Mouse (Mus musculus): ENCODE data around the gene Cyp27a1.

Gene Cyp27a1

GRCm38 (mm10) chr1:74771931-74772620 lies 58.7 kb downstream of the Cyp27a1 start:
- 2% methylated on average over 50 of the region's 51 CpGs for WGBS

DNA sequence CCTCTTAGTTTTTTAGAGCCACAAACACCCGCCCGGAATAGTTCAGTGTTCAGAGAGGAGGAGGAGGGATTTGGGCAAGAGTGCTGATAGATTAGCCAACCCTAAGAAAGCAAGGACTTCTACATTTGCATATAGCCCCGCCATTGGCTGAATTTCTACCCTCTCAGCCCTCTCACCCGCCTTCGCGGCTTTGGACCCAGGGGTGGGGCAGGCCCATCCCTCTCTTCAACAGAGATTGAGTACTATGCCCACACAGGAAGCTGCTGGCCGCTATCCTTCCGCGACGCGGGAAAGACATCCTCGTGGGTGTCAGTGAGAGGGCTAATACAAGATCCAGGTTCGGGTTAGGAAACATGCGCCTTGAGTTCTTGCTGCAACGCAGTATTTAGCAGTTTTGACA lies 59.8 kb downstream of the Cyp27a1 start:
- WGBS = 3% methylated on average over 15 of the region's 15 CpGs

DNA sequence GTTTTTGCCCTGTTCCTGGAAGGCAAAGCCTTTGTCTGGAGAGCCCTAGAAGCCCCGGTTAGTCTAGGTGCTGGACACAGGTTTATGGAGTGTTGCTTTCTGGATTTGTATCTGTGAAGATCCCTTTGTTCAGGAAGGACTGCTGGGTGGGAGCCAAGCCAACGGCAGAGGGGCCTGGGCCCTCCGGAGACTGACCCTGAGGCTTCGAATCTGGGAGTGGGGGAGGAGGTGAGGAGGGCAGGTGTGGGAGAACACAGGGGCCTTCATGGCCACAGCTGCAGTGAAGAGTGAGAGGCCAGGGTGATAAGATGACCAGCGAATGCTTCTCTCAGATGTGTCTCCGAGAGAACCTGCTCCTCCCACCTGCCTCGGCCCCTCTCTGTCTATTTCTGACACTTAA lies 60.7 kb downstream of the Cyp27a1 start:
- 52% methylated on average over 7 of the region's 7 CpGs for WGBS

- 38% methylated on average over 5 of the region's 5 CpGs for WGBS
Observed at GRCm38 (mm10) chr1:74775816-74776215, 62.4 kb downstream of the Cyp27a1 start.

GRCm38 (mm10) chr1:74778934-74779486 lies 65.6 kb downstream of the Cyp27a1 start:
- 70% methylated on average over 3 of the region's 3 CpGs for WGBS

DNA sequence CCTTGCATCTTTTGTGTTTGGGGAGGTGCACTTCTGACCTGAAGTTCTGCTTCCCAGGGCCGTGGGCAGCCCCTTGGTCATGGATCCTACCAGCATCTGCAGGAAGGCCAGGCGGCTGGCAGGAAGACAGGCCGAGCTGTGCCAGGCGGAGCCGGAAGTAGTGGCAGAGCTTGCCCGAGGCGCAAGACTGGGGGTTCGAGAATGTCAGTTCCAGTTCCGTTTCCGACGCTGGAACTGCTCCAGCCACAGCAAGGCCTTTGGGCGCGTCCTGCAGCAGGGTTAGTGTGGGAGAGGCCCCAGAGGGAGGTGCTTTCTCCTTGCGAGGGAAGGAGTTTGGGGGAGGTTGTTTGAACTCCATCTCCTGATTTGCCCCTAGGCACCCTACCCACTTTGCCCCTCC lies 68.7 kb downstream of the Cyp27a1 start:
- WGBS = 60% methylated on average over 14 of the region's 14 CpGs

DNA sequence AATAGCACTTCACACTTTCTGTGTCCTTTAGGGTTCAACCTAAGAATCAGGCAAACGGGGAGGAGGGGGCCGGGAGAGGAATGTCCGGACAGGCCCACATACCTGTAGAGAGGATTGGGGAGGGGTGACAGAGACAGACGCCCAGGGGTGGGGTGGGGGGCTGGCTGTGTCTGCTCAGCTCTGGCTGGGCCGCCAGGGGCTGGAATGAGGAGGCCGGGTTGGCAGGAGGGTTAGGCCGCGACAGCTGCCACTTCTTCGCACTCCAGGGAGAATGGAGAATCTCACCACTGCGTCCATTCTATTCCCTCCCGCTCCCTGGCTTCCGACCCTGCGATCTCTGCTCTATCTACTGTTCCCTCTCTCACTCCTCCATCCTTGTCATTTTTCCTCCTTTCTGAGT lies 70.2 kb downstream of the Cyp27a1 start:
- WGBS = 15% methylated on average over 13 of the region's 13 CpGs

GRCm38 (mm10) chr1:74784041-74784759 lies 70.8 kb downstream of the Cyp27a1 start:
- WGBS = 2% methylated on average over 67 of the region's 67 CpGs
